Mouse (Mus musculus): Measurements from ENCODE around the gene Ebp. TPM values are rescaled to one million over a fixed set of nuclear protein-coding genes. Genes with fewer than 3 reads are reported as not detected.

Ebp gene
- polyA plus RNA-seq, 1 experiment: 71.1 TPM

GRCm38 (mm10) chrX:8135886-8136285, 57.4 kb downstream of the Ebp start:
- TF ChIP-seq CTCF (IDR thresholded peaks at IDR 0.05; ENCODE audit: borderline replicate concordance, control insufficient read depth, extremely low read depth, insufficient read depth, low read length, poor library complexity): no peak
- TF ChIP-seq POLR2A (IDR thresholded peaks at IDR 0.05; ENCODE audit: control insufficient read depth, extremely low read depth, insufficient read depth, low read length, poor library complexity): no peak
- no peak overlapping the region for H3K27ac ChIP-seq (ENCODE audit: control insufficient read depth, insufficient read depth, low read length)
- peaks cover 5% of the 10 kb centered on the region for H3K4me1 ChIP-seq (replicated peaks; ENCODE audit: control insufficient read depth, insufficient read depth, low read length)
- H3K27me3 ChIP-seq (ENCODE audit: control insufficient read depth, insufficient read depth, low read length): no peaks in the 10 kb centered on the region
- no peak for DNase-seq
- peaks cover 24% of the 10 kb centered on the region for H3K36me3 ChIP-seq (ENCODE audit: control insufficient read depth, insufficient read depth, low read length)
- H3K4me3 ChIP-seq (ENCODE audit: control insufficient read depth, insufficient read depth, low read length): no peak overlapping the region
- WGBS: 32% methylated on average over 2 of the region's 2 CpGs

Other genes with a start within 250 kb of the Ebp start
- 31.0 and 32.0 TPM in 2 replicates for gene Hdac6, start 245.6 kb downstream of the Ebp start, polyA plus RNA-seq (2012; rRNA removed)
- gene Gata1, start 215.4 kb downstream of the Ebp start, polyA plus RNA-seq (2012; rRNA removed): 2.7 and 2.9 TPM in 2 replicates
- gene Glod5, start 175.0 kb downstream of the Ebp start, polyA plus RNA-seq (2012; rRNA removed): not detected in 2 replicates
- gene Suv39h1, start 118.8 kb downstream of the Ebp start, polyA plus RNA-seq (2012; rRNA removed): 69.4 and 74.6 TPM in 2 replicates
- 88.5 and 102 TPM in 2 replicates for gene Was, start 103.0 kb downstream of the Ebp start, polyA plus RNA-seq (2012; rRNA removed)
- gene Wdr13, start 60.6 kb downstream of the Ebp start, polyA plus RNA-seq (2012; rRNA removed): 128 and 141 TPM in 2 replicates
- 220 and 225 TPM in 2 replicates for gene Rbm3, start 47.6 kb downstream of the Ebp start, polyA plus RNA-seq (2012; rRNA removed)
- 35.0 and 36.3 TPM in 2 replicates for gene Tbc1d25, start 17.3 kb downstream of the Ebp start, polyA plus RNA-seq (2012; rRNA removed)
- 4.7 and 5.3 TPM in 2 replicates for gene Porcn, start 13.0 kb upstream of the Ebp start, polyA plus RNA-seq (2012; rRNA removed)
- gene Ftsj1, start 58.9 kb upstream of the Ebp start, polyA plus RNA-seq (2012; rRNA removed): 50.2 and 50.9 TPM in 2 replicates
- 0.27 and 0.36 TPM in 2 replicates for gene Slc38a5, start 77.6 kb upstream of the Ebp start, polyA plus RNA-seq (2012; rRNA removed)
- gene Ssxb10, start 133.9 kb upstream of the Ebp start, polyA plus RNA-seq (2012; rRNA removed): not detected in 2 replicates
- gene Ssxb9, start 173.5 kb upstream of the Ebp start, polyA plus RNA-seq (2012; rRNA removed): not detected in 2 replicates
- gene Ssxb1, start 219.8 kb upstream of the Ebp start, polyA plus RNA-seq (2012; rRNA removed): not detected in 2 replicates